Mouse (Mus musculus): ENCODE measurements around the gene Ddx31.

Gene Ddx31

GRCm38 (mm10) chr2:28863857-28864256, 23.7 kb downstream of the Ddx31 start:
- DNase-seq (ENCODE audit: low read depth, low spot score), result no peak

GRCm38 (mm10) chr2:28867495-28867894, 27.3 kb downstream of the Ddx31 start:
- DNase-seq (ENCODE audit: low read depth, low spot score), result no peak

GRCm38 (mm10) chr2:28875554-28875953, 35.3 kb downstream of the Ddx31 start:
- no peak for DNase-seq (ENCODE audit: low read depth, low spot score)

GRCm38 (mm10) chr2:28881275-28881674, 41.1 kb downstream of the Ddx31 start:
- DNase-seq (ENCODE audit: low read depth, low spot score), result no peak

GRCm38 (mm10) chr2:28882047-28882446, 41.8 kb downstream of the Ddx31 start:
- no peak for DNase-seq (ENCODE audit: low read depth, low spot score)

- no peak for DNase-seq (ENCODE audit: low read depth, low spot score)
Measured at GRCm38 (mm10) chr2:28882826-28883485, 42.8 kb downstream of the Ddx31 start.

- DNase-seq (ENCODE audit: low read depth, low spot score), result no peak
Measured at GRCm38 (mm10) chr2:28884914-28885313, 44.7 kb downstream of the Ddx31 start.

GRCm38 (mm10) chr2:28892796-28893195, 52.6 kb downstream of the Ddx31 start:
- no peak for DNase-seq (ENCODE audit: low read depth, low spot score)

- DNase-seq (ENCODE audit: low read depth, low spot score), result no peak
Measured at GRCm38 (mm10) chr2:28893526-28893925, 53.3 kb downstream of the Ddx31 start.

GRCm38 (mm10) chr2:28895876-28896275, 55.7 kb downstream of the Ddx31 start:
- DNase-seq (ENCODE audit: low read depth, low spot score), result no peak

GRCm38 (mm10) chr2:28897340-28897899, 57.2 kb downstream of the Ddx31 start:
- DNase-seq (ENCODE audit: low read depth, low spot score), result no peak

GRCm38 (mm10) chr2:28902291-28902690, 62.1 kb downstream of the Ddx31 start:
- DNase-seq (ENCODE audit: low read depth, low spot score), result no peak

- DNase-seq (ENCODE audit: low read depth, low spot score), result no peak
Measured at GRCm38 (mm10) chr2:28903871-28904270, 63.7 kb downstream of the Ddx31 start.

GRCm38 (mm10) chr2:28904786-28905185, 64.6 kb downstream of the Ddx31 start:
- DNase-seq (ENCODE audit: low read depth, low spot score), result no peak

- DNase-seq (ENCODE audit: low read depth, low spot score), result no peak
Measured at GRCm38 (mm10) chr2:28905561-28905960, 65.4 kb downstream of the Ddx31 start.

- no peak for DNase-seq (ENCODE audit: low read depth, low spot score)
Measured at GRCm38 (mm10) chr2:28907691-28908388, 67.6 kb downstream of the Ddx31 start.

- no peak for DNase-seq (ENCODE audit: low read depth, low spot score)
Measured at GRCm38 (mm10) chr2:28908389-28909153, 68.4 kb downstream of the Ddx31 start.

- DNase-seq (ENCODE audit: low read depth, low spot score), result no peak
Measured at GRCm38 (mm10) chr2:28909186-28909817, 69.1 kb downstream of the Ddx31 start.

GRCm38 (mm10) chr2:28909818-28910710, 69.9 kb downstream of the Ddx31 start:
- DNase-seq (ENCODE audit: low read depth, low spot score), result no peak

- no peak for DNase-seq (ENCODE audit: low read depth, low spot score)
Measured at GRCm38 (mm10) chr2:28910877-28911276, 70.7 kb downstream of the Ddx31 start.

Measured in c-Kit-negative CD71-positive TER-119-positive erythroid progenitor cells, embryonic 14.5 days (primary cell).